Mouse (Mus musculus): ENCODE measurements at regions not wholly inside any gene's neighbourhood (a gene's known extent, or its start where the extent isn't known, plus 50 kb on each side); places are given as distances from the start of the nearest gene placed in this dataset.

GRCm38 (mm10) chr9:41483218-41483617 lies 321.7 kb upstream of the Ubash3b start:
- DNase-seq (ENCODE audit: low spot score) = no peak

GRCm38 (mm10) chr9:41481611-41482266 lies 320.2 kb upstream of the Ubash3b start:
- no peak for DNase-seq (ENCODE audit: low spot score)

- peak; percentile 67 for DNase-seq (ENCODE audit: low spot score)
Measured at GRCm38 (mm10) chr9:41479854-41480749, 318.6 kb upstream of the Ubash3b start.

- no peak for DNase-seq (ENCODE audit: low spot score)
Measured at GRCm38 (mm10) chr9:41479085-41479484, 317.6 kb upstream of the Ubash3b start.

- DNase-seq (ENCODE audit: low spot score) = no peak
Measured at GRCm38 (mm10) chr9:41478106-41478848, 316.8 kb upstream of the Ubash3b start.

GRCm38 (mm10) chr9:41475326-41475725 lies 313.8 kb upstream of the Ubash3b start:
- DNase-seq (ENCODE audit: low spot score) = peak; percentile 26

GRCm38 (mm10) chr9:41474945-41475297 lies 313.4 kb upstream of the Ubash3b start:
- DNase-seq (ENCODE audit: low spot score) = no peak

GRCm38 (mm10) chr9:41474244-41474944 lies 312.9 kb upstream of the Ubash3b start:
- DNase-seq (ENCODE audit: low spot score) = peak; percentile 88

GRCm38 (mm10) chr9:41473506-41473905 lies 312.0 kb upstream of the Ubash3b start:
- no peak for DNase-seq (ENCODE audit: low spot score)

- no peak for DNase-seq (ENCODE audit: low spot score)
Measured at GRCm38 (mm10) chr9:41471345-41471744, 309.8 kb upstream of the Ubash3b start.

GRCm38 (mm10) chr9:41470010-41470409 lies 308.5 kb upstream of the Ubash3b start:
- no peak for DNase-seq (ENCODE audit: low spot score)

GRCm38 (mm10) chr9:41469414-41469813 lies 307.9 kb upstream of the Ubash3b start:
- no peak for DNase-seq (ENCODE audit: low spot score)

GRCm38 (mm10) chr9:41464057-41464685 lies 302.7 kb upstream of the Ubash3b start:
- DNase-seq (ENCODE audit: low spot score) = no peak

- DNase-seq (ENCODE audit: low spot score) = peak; percentile 91
Measured at GRCm38 (mm10) chr9:41461742-41462141, 300.2 kb upstream of the Ubash3b start.

GRCm38 (mm10) chr9:41460709-41461108 lies 299.2 kb upstream of the Ubash3b start:
- no peak for DNase-seq (ENCODE audit: low spot score)

- DNase-seq (ENCODE audit: low spot score) = no peak
Measured at GRCm38 (mm10) chr9:41457003-41457402, 295.5 kb upstream of the Ubash3b start.

GRCm38 (mm10) chr9:41451738-41452137 lies 290.2 kb upstream of the Ubash3b start:
- DNase-seq (ENCODE audit: low spot score) = no peak

GRCm38 (mm10) chr9:41449233-41449632 lies 287.7 kb upstream of the Ubash3b start:
- no peak for DNase-seq (ENCODE audit: low spot score)

- DNase-seq (ENCODE audit: low spot score) = no peak
Measured at GRCm38 (mm10) chr9:41447902-41448301, 286.4 kb upstream of the Ubash3b start.

- peak; percentile 68 for DNase-seq (ENCODE audit: low spot score)
Measured at GRCm38 (mm10) chr9:41447211-41447875, 285.8 kb upstream of the Ubash3b start.
